Mouse (Mus musculus): ENCODE measurements around the gene Klc4.

- no peak for TF ChIP-seq POLR2A (IDR thresholded peaks at IDR 0.05; ENCODE audit: insufficient read depth, low read length)
- TF ChIP-seq CTCF (IDR thresholded peaks at IDR 0.05; ENCODE audit: low read depth, low read length) = no peak
These were observed 10.2 kb upstream of the Klc4 start for GRCm38 (mm10) chr17:46656054-46656453.
